Mouse (Mus musculus) lung, adult 2 months (tissue): ENCODE results near the gene Hoxd8. TPM values are rescaled to one million over a fixed set of nuclear protein-coding genes. Genes with fewer than 3 reads are reported as not detected.

Source experiments
- DNase-seq: peaks from one replicate; pipeline ENCODE4 v3.0.0; 2022
- H3K4me1 ChIP-seq: fragments of 200-500 bp; 2 replicates; pipeline ENCODE4 v1.6.1; 2011; ENCODE audit warnings: low read length; ENCODE audit not compliant: control insufficient read depth, insufficient read depth
- H3K4me3 ChIP-seq: fragments of 200-500 bp; replicated peaks from 2 replicates; pipeline ENCODE3; 2011; ENCODE audit warnings: low read depth, mild to moderate bottlenecking, control low read depth, low read length; ENCODE audit errors: extremely low read depth
- CTCF ChIP-seq: fragments of 200-500 bp; IDR thresholded peaks from 2 replicates; pipeline ENCODE4 v1.5.1; 2011; ENCODE audit warnings: mild to moderate bottlenecking, low read length, control low read depth; ENCODE audit not compliant: insufficient read depth
- POLR2A ChIP-seq: fragments of 200-500 bp; IDR thresholded peaks from 2 replicates; pipeline ENCODE4 v1.6.1; 2011; ENCODE audit warnings: low read depth, mild to moderate bottlenecking, control low read depth, low read length, borderline replicate concordance; ENCODE audit errors: extremely low read depth
- WGBS: fragments of 180-500 bp; shearing (Covaris S2); methylation state at CpG from one replicate; pipeline ENCODE4 v1.1.7; 2018; 5-methylcytosine and 5-hydroxymethylcytosine counted together
- polyA plus RNA-seq: library from polyadenylated mRNA; depleted of rRNA; stranded (reverse); fragments of >200 nt; gene quantifications from 2 replicates; pipeline ENCODE4 v1.2.3, GENCODE M21; 2012

Gene Hoxd8
- polyA plus RNA-seq, 1 experiment, result 0.67 TPM

DNA sequence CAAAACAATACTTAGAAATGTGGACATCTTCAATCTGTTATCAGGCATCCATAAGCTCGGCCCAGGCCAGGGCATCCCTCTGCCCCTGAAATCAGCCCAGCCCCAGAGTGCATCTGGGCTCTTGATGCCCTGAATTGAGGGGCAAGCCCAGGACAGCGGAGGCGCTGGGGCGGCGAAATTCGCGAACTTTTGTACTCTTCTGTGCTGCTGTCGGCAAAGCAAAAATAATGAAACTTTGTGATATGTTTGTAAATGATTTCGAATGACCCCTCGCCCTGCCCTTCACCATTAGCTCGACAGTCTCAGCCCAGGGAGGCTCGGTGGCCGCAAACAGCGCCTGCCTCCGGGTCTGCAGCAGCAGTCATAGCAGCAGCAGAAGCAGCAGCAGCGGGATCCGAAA, 20.8 kb downstream of the Hoxd8 start:
- Histone ChIP-seq H3K4me3 (no peak overlapping the region), H3K4me1 (no peaks in the 10 kb centered on the region)
- TF ChIP-seq POLR2A, result no peak
- TF ChIP-seq CTCF, result no peak
- 18% methylated on average over 17 of the region's 17 CpGs for WGBS
- no peak for DNase-seq

DNA sequence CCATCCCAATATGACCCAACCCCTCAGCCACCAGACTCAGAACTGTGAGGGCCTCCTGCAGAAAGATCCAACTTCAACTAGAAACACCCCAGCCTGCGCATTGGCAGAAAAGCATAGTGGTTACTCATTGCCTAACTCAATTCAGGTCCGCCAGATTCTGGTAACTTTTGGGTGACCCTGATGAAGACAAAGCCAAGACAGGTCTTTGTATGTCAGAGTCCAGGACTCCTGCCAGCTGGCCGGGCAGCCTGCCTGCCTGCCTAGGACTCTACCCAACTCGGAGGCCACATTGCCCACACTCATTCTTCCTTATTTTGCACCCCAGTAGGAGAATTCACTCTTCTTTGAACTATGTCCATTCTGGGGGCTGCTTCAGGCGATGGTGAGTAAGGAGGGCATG, 22.1 kb downstream of the Hoxd8 start, which contains the start of gene Gm28230:
Gm28230 (plus strand) TSS at position 178 of the 400 bp plus-strand sequence.
- H3K4me3 ChIP-seq, result no peak within 1 kb of the TSS
- WGBS, result 21% methylated on average over 5 of the region's 5 CpGs
- H3K4me1 ChIP-seq, result no peaks in the 10 kb centered on the region
- TF ChIP-seq POLR2A (no peak), CTCF (no peak)
- DNase-seq, result no peak

DNA sequence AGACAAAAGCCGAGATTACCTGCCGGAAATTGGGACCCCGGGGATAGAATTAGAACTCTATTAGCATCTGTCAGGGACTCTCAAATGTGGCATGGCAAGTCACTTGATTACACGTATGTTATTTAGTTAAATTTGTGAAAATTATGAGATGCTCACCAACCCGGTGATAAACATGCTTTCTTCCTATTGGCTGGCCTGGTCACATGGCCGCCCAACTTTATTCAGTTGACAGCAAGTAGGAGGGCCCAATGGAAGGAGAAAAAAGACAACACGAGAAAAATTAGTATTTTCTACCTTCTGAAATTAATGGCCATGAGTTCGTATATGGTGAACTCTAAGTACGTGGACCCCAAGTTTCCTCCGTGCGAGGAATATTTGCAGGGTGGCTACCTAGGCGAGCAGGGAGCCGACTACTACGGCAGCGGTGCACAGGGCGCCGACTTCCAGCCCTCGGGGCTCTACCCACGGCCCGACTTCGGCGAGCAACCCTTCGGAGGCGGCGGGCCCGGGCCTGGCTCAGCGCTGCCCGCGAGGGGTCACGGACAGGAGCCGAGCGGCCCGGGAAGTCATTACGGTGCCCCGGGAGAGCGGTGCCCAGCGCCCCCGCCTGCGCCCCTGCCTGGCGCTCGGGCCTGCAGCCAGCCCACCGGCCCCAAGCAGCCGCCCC, 22.7 kb downstream of the Hoxd8 start:
- TF ChIP-seq CTCF (no peak), POLR2A (no peak)
- 4% methylated on average over 42 of the region's 43 CpGs for WGBS

DNA sequence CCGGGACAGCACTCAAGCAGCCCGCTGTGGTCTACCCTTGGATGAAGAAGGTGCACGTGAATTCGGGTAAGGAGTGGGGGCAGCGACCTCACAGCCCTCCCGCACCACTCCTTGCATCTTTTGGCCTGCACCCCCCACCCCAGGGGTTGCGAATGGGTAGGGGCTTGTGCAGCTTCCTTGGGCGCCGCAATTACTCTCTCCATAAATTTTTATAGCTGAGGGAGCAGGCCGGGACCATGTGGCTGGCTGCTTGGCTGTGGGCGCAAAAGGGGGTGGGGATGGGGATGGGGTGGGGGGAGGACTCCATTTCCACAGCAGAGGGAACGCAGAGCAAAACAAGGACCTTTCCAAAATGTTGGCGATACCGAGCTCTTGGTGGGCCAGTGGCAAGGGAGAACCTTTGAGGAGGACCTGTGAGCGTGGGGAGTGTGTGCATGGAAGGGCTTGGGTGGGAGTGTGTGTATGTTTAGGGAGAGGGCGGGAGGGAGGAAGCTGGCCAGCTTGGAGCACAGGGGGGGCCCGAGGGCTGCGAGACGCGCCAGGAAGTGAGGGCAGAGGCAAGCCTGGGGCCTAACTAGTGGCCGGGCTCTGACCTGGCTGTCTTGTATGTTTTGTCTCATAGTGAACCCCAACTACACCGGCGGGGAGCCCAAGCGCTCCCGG, 23.4 kb downstream of the Hoxd8 start:
- 8% methylated on average over 25 of the region's 25 CpGs for WGBS
- H3K4me3 ChIP-seq, result no peak overlapping the region
- no peaks in the 10 kb centered on the region for H3K4me1 ChIP-seq
- no peak for DNase-seq
- TF ChIP-seq POLR2A (no peak), CTCF (no peak)

More for the DNA sequence above, 22.7 kb downstream of the Hoxd8 start:
- no peak for DNase-seq
- Histone ChIP-seq H3K4me1 (no peaks in the 10 kb centered on the region), H3K4me3 (no peak overlapping the region)

DNA sequence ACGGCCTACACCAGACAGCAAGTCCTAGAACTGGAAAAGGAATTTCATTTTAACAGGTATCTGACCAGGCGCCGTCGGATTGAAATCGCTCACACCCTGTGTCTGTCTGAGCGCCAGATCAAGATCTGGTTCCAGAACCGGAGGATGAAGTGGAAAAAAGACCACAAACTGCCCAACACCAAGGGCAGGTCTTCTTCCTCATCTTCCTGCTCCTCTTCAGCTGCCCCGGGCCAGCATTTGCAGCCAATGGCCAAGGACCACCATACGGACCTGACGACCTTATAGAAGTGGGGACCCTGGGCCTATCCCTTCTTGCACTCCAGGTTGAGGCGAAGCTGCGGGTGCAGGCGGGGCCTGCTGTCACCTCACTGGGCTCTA, 23.9 kb downstream of the Hoxd8 start:
- TF ChIP-seq CTCF (no peak), POLR2A (no peak)
- H3K4me3 ChIP-seq, result no peak overlapping the region
- no peaks in the 10 kb centered on the region for H3K4me1 ChIP-seq
- no peak for DNase-seq
- WGBS, result 25% methylated on average over 13 of the region's 13 CpGs

DNA sequence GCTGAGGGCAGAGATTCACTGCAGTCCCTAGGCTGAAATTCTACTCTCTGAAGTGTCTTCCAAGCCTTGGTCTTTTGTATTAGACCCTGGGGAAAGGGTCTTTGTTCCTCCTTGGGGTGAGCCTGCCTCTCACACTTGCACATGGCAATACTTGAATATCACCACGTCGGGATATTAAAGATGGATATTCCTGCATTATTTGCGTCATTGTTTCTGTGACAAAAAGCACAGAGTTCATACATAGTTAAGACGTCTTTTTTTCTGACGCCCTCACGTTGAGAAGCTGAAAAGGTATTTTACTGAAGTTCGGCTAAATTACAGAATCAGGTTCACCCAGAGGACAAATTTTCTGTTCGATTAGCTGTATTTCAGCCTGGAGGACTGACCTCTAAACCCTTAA, 25.9 kb downstream of the Hoxd8 start:
- no peaks in the 10 kb centered on the region for H3K4me1 ChIP-seq
- H3K4me3 ChIP-seq, result no peak overlapping the region
- no peak for TF ChIP-seq CTCF
- no peak for TF ChIP-seq POLR2A
- 24% methylated on average over 8 of the region's 8 CpGs for WGBS
- DNase-seq, result no peak

DNA sequence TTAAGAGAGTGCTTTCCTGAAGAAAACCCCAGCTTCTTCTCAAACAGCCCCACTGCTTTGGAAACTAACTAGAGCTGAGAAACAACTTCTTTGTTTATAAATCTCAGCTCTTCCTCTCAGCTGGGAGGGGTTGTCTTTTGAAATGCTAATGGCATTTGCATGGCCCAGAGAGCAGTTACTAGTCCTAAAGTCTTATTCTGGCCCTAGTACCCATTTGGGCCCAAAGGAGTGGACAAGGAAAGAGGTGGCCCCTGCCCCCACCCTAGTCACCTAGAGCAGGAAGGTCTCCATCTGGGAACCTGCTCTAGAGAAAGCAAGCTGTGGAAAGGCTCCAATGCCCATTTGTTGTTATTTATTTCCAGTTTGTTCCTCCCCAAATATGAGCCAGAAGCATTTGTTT, 26.6 kb downstream of the Hoxd8 start:
- TF ChIP-seq POLR2A, result no peak
- TF ChIP-seq CTCF, result no peak
- no peak for DNase-seq
- Histone ChIP-seq H3K4me3 (no peak overlapping the region), H3K4me1 (no peaks in the 10 kb centered on the region)

DNA sequence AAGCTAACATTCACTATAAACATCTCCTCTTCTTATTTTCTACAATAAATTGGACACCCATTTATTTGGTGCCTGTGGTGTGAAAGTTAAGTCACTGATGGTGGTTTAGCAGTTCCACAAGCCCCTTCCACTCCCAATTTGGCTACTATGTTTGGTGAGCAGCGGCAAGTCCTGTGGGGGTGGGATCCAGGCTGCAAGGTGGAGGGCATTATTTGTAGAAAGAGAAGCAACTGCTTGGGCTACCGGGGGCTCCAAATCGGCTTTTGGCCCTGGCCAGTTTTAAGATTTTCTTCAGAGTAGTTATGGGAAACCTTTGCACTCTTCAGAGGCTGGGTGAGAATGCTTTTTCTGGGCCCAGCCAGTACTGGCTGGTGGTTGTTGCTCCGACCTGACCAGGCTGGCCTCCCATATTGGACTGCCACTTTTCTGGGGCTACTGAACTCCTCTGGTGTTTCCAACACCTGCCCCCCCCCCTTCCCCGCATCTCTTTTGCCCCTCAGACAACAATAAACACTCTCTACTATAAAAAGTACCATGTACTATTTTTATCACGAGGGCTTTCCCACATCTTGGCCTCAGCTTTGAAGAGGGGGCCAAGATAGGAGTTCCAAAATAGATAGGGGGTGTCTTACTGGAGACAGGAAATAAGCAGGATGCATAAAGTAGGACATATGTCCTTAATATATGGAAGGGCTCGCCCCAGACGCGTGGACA, 27.5 kb downstream of the Hoxd8 start:
- DNase-seq, result no peak
- no peak for TF ChIP-seq POLR2A
- TF ChIP-seq CTCF, result no peak

DNA sequence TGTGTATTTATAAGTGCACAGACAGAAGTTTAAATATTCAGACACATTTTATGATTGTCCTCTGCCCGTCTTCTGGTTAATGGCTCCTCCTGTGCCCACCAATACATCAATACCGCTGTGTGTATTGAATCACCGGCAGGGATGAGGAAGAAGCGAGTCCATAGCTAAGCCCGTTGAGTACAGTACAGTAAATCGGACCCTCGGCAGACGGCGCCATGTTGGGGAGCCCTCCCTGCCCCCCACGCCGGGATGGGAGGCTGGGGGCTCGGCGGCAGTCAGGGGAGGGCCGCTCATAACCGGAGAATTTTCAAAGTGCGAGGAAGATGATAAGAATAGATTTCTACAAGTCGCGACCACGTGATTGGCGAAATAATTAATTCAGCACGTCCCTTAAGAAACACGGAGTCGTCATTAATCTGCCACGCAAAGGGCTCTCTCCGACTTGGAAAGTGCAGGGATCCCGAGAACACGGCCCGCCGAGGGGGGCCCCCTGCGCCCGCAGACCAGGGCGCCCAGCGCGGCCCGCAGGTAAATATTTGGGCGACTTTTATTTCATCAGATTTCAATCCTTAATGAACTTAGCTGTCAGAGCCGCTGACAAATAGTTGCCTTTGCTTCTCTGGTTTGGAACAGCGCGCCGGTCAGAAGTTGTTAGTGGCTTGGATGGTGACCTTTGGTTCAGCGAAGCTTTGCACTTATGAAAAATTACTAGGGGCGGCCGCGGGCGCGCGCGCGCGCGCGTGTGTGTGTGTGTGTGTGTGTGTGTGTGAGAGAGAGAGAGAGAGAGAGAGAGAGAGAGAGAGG, 28.3 kb downstream of the Hoxd8 start:
- Histone ChIP-seq H3K4me3 (no peak overlapping the region), H3K4me1 (no peaks in the 10 kb centered on the region)
- 3% methylated on average over 52 of the region's 52 CpGs for WGBS
- no peak for DNase-seq
- TF ChIP-seq POLR2A, result no peak
- TF ChIP-seq CTCF, result no peak

More for the DNA sequence above, 27.5 kb downstream of the Hoxd8 start:
- Histone ChIP-seq H3K4me3 (no peak overlapping the region), H3K4me1 (no peaks in the 10 kb centered on the region)
- WGBS, result 20% methylated on average over 9 of the region's 9 CpGs
